Mouse (Mus musculus) adrenal gland, postnatal 4 days (tissue): ENCODE measurements around the gene Hpse2. TPM values are rescaled to one million over a fixed set of nuclear protein-coding genes. Genes with fewer than 3 reads are reported as not detected.

ENCODE experiments used
- DNase-seq, 2 experiments: peaks; one replicate each; pipeline ENCODE4 v3.0.0; 2021 to 2022; ENCODE audit warnings: low spot score in 2 of 2, mixed read lengths in 2 of 2
- total RNA-seq, 2 experiments: library from RNA; stranded (reverse); gene quantifications; 2 replicates each; pipeline ENCODE4 v1.2.3; 2021

Gene Hpse2
- total RNA-seq, 2 experiments from 2014 or later, result 0.11 TPM; not detected in 1

GRCm38 (mm10) chr19:42740163-42740899 is 647.8 kb downstream of the Hpse2 start:
- DNase-seq, result no peak

- DNase-seq, result no peak
Measured at GRCm38 (mm10) chr19:42739734-42740133, 648.4 kb downstream of the Hpse2 start.

- DNase-seq, result no peak
Measured at GRCm38 (mm10) chr19:42737753-42738152, 650.4 kb downstream of the Hpse2 start.

Other genes starting within 250 kb of the Hpse2 start
- 1 to 10 TPM; 1.2 to 1.5 TPM for gene Cnnm1, start 52.1 kb upstream of the Hpse2 start, total RNA-seq
- 10 to 100 TPM; 59.8 to 62.7 TPM for gene Got1, start 136.2 kb upstream of the Hpse2 start, total RNA-seq
- gene Nkx2-3, start 224.0 kb upstream of the Hpse2 start, total RNA-seq, result under 1 TPM in 1 of 2 experiments, not detected in 1; 0.28 TPM